Mouse (Mus musculus): Measurements from ENCODE around the gene Sbno2. TPM values are rescaled to one million over a fixed set of nuclear protein-coding genes. Genes with fewer than 3 reads are reported as not detected.

The Sbno2 gene
- total RNA-seq, 4 experiments from 2014 or later, result 4.8 to 5.7 (median 5.3) TPM

- DNase-seq (ENCODE audit: low spot score in 2 of 2), result peak; percentile 90 to 91
Measured at GRCm38 (mm10) chr10:80141786-80142529, 36.6 kb upstream of the Sbno2 start.

GRCm38 (mm10) chr10:80141243-80141642 lies 35.9 kb upstream of the Sbno2 start:
- peak; percentile 93 to 96 for DNase-seq (ENCODE audit: low spot score in 2 of 2)

GRCm38 (mm10) chr10:80140666-80141035 lies 35.3 kb upstream of the Sbno2 start, which contains the start of gene Cbarp:
Cbarp (minus strand) TSS chr10:80140835.
- no peak for DNase-seq (ENCODE audit: low spot score in 2 of 2)

GRCm38 (mm10) chr10:80139975-80140665 lies 34.7 kb upstream of the Sbno2 start:
- no peak for DNase-seq (ENCODE audit: low spot score in 2 of 2)

- no peak for DNase-seq (ENCODE audit: low spot score in 2 of 2)
Measured at GRCm38 (mm10) chr10:80139439-80139775, 34.0 kb upstream of the Sbno2 start.

GRCm38 (mm10) chr10:80138553-80139438 lies 33.4 kb upstream of the Sbno2 start, which contains the start of gene Atp5d:
Atp5d (plus strand) TSS chr10:80138632.
- peak in 1 of 2 experiments; percentile 37 for DNase-seq (ENCODE audit: low spot score in 2 of 2)

GRCm38 (mm10) chr10:80137626-80138552 lies 32.5 kb upstream of the Sbno2 start:
- DNase-seq (ENCODE audit: low spot score in 2 of 2), result no peak

- DNase-seq (ENCODE audit: low spot score in 2 of 2), result no peak
Measured at GRCm38 (mm10) chr10:80136952-80137625, 31.7 kb upstream of the Sbno2 start.

GRCm38 (mm10) chr10:80136179-80136951 lies 31.0 kb upstream of the Sbno2 start:
- no peak for DNase-seq (ENCODE audit: low spot score in 2 of 2)

- DNase-seq (ENCODE audit: low spot score in 2 of 2), result no peak
Measured at GRCm38 (mm10) chr10:80135641-80136040, 30.3 kb upstream of the Sbno2 start.

- no peak for DNase-seq (ENCODE audit: low spot score in 2 of 2)
Measured at GRCm38 (mm10) chr10:80135161-80135560, 29.8 kb upstream of the Sbno2 start.

GRCm38 (mm10) chr10:80134421-80134820 lies 29.1 kb upstream of the Sbno2 start:
- no peak for DNase-seq (ENCODE audit: low spot score in 2 of 2)

GRCm38 (mm10) chr10:80133226-80133849 lies 28.0 kb upstream of the Sbno2 start:
- DNase-seq (ENCODE audit: low spot score in 2 of 2), result peak in 1 of 2 experiments; percentile 67

GRCm38 (mm10) chr10:80131952-80132350 lies 26.6 kb upstream of the Sbno2 start:
- DNase-seq (ENCODE audit: low spot score in 2 of 2), result no peak

- no peak for DNase-seq (ENCODE audit: low spot score in 2 of 2)
Measured at GRCm38 (mm10) chr10:80131316-80131951, 26.1 kb upstream of the Sbno2 start.

GRCm38 (mm10) chr10:80130403-80131031 lies 25.1 kb upstream of the Sbno2 start:
- DNase-seq (ENCODE audit: low spot score in 2 of 2), result no peak

GRCm38 (mm10) chr10:80129846-80130245 lies 24.5 kb upstream of the Sbno2 start:
- no peak for DNase-seq (ENCODE audit: low spot score in 2 of 2)

GRCm38 (mm10) chr10:80127920-80128319 lies 22.5 kb upstream of the Sbno2 start:
- no peak for DNase-seq (ENCODE audit: low spot score in 2 of 2)
